Mouse (Mus musculus): ENCODE measurements around the gene Sult5a1.

Gene Sult5a1

GRCm38 (mm10) chr8:123101735-123102685, 56.1 kb downstream of the Sult5a1 start, which contains the start of gene Rpl13:
TSS of gene Rpl13 (plus strand) at chr8:123102350.
- DNase-seq (ENCODE audit: extremely low spot score), result peak; percentile 98

- DNase-seq (ENCODE audit: extremely low spot score), result no peak
Measured at GRCm38 (mm10) chr8:123101244-123101643, 56.9 kb downstream of the Sult5a1 start.

- no peak for DNase-seq (ENCODE audit: extremely low spot score)
Measured at GRCm38 (mm10) chr8:123100288-123100687, 57.8 kb downstream of the Sult5a1 start.

- DNase-seq (ENCODE audit: extremely low spot score), result no peak
Measured at GRCm38 (mm10) chr8:123097786-123098584, 60.1 kb downstream of the Sult5a1 start.

- DNase-seq (ENCODE audit: extremely low spot score), result no peak
Measured at GRCm38 (mm10) chr8:123097216-123097615, 60.9 kb downstream of the Sult5a1 start.
